Mouse (Mus musculus) forebrain, embryonic 11.5 days (tissue): ENCODE measurements at regions not wholly inside any gene's neighbourhood (a gene's known extent, or its start where the extent isn't known, plus 50 kb on each side); places are given as distances from the start of the nearest gene placed in this dataset.

Experiments used
- ATAC-seq: fragments of 200-750 bp; cut with Nextera tagmentation; replicated peaks from 2 replicates; pipeline ENCODE4 v1.8.0; 2017; ENCODE audit warnings: moderate TSS enrichment; ENCODE audit not compliant: low FRiP score
- DNase-seq: peaks from one replicate; pipeline ENCODE4 v3.0.0-alpha.2; 2017; ENCODE audit warnings: low spot score
- H3K27ac ChIP-seq: fragments of 300-500 bp; sonication (generic); 2 replicates; pipeline ENCODE4 v1.5.1; 2014; ENCODE audit warnings: low read depth, low read length
- H3K27me3 ChIP-seq: fragments of 300-500 bp; sonication (generic); 2 replicates; pipeline ENCODE4 v1.6.1; 2014; ENCODE audit warnings: mild to moderate bottlenecking, low read length, mixed read lengths; ENCODE audit not compliant: control insufficient read depth, insufficient read depth
- H3K36me3 ChIP-seq: fragments of 300-500 bp; sonication (generic); 2 replicates; pipeline ENCODE4 v1.6.1; 2014; ENCODE audit warnings: mild to moderate bottlenecking, low read length, moderate library complexity, mixed read lengths; ENCODE audit not compliant: control insufficient read depth, insufficient read depth
- H3K4me1 ChIP-seq: fragments of 300-500 bp; sonication (generic); replicated peaks from 2 replicates; pipeline ENCODE4 v1.6.1; 2014; ENCODE audit warnings: low read length, mixed read lengths; ENCODE audit not compliant: control insufficient read depth, insufficient read depth
- H3K4me2 ChIP-seq: fragments of 300-500 bp; sonication (generic); 2 replicates; pipeline ENCODE4 v1.6.1; 2014; ENCODE audit warnings: low read depth, mild to moderate bottlenecking, low read length, moderate library complexity, mixed read lengths; ENCODE audit not compliant: severe bottlenecking
- H3K4me3 ChIP-seq: fragments of 300-500 bp; sonication (generic); 2 replicates; pipeline ENCODE4 v1.5.1; 2014; ENCODE audit warnings: low read depth, low read length
- H3K9ac ChIP-seq: fragments of 300-500 bp; sonication (generic); 2 replicates; pipeline ENCODE4 v1.6.1; 2014; ENCODE audit warnings: low read length
- H3K9me3 ChIP-seq: fragments of 300-500 bp; sonication (generic); 2 replicates; pipeline ENCODE4 v1.6.1; 2016; ENCODE audit warnings: low read length, mixed read lengths; ENCODE audit not compliant: control insufficient read depth
- WGBS: fragments of 180-500 bp; shearing (Covaris S2); extraction: QIAGEN DNeasy Blood & Tissue Kit; methylation state at CpG from one replicate; pipeline ENCODE4 v1.1.7; 2014; 5-methylcytosine and 5-hydroxymethylcytosine counted together

- H3K27ac ChIP-seq: no peak overlapping the region
- H3K9ac ChIP-seq: no peak overlapping the region
- DNase-seq (no peak), ATAC-seq (no peak)
- H3K9me3 ChIP-seq: no peaks in the 10 kb centered on the region
- H3K4me2 ChIP-seq: no peak overlapping the region
- no peaks in the 10 kb centered on the region for H3K36me3 ChIP-seq
- no peak overlapping the region for H3K4me3 ChIP-seq
- WGBS: 74% methylated on average over 10 of the region's 10 CpGs
- no peaks in the 10 kb centered on the region for H3K4me1 ChIP-seq
- H3K27me3 ChIP-seq: no peaks in the 10 kb centered on the region
Observed at GRCm38 (mm10) chr5:119944371-119944770, 111.9 kb downstream of the Tbx5 start.

- no peaks in the 10 kb centered on the region for H3K9me3 ChIP-seq
- no peaks in the 10 kb centered on the region for H3K4me1 ChIP-seq
- no peak overlapping the region for H3K9ac ChIP-seq
- DNase-seq (no peak), ATAC-seq (no peak)
- no peaks in the 10 kb centered on the region for H3K36me3 ChIP-seq
- H3K4me2 ChIP-seq: no peak overlapping the region
- H3K4me3 ChIP-seq: no peak overlapping the region
- WGBS: 83% methylated on average over 4 of the region's 4 CpGs
- H3K27ac ChIP-seq: no peak overlapping the region
- no peaks in the 10 kb centered on the region for H3K27me3 ChIP-seq
Observed at GRCm38 (mm10) chr5:119948399-119948798, 115.9 kb downstream of the Tbx5 start.

GRCm38 (mm10) chr5:119952085-119952484 is 119.6 kb downstream of the Tbx5 start:
- Histone ChIP-seq H3K9me3 (no peaks in the 10 kb centered on the region), H3K9ac (no peak overlapping the region), H3K36me3 (no peaks in the 10 kb centered on the region), H3K4me2 (no peak overlapping the region), H3K4me1 (no peaks in the 10 kb centered on the region), H3K27me3 (no peaks in the 10 kb centered on the region), H3K4me3 (no peak overlapping the region), H3K27ac (no peak overlapping the region)
- DNase-seq: no peak
- 84% methylated on average over 2 of the region's 2 CpGs for WGBS
- ATAC-seq: no peak

- Histone ChIP-seq H3K4me3 (no peak overlapping the region), H3K9ac (no peak overlapping the region), H3K27ac (no peak overlapping the region), H3K9me3 (no peaks in the 10 kb centered on the region), H3K27me3 (no peaks in the 10 kb centered on the region), H3K4me1 (no peaks in the 10 kb centered on the region), H3K4me2 (no peak overlapping the region), H3K36me3 (no peaks in the 10 kb centered on the region)
- no peak for ATAC-seq
- no peak for DNase-seq
- WGBS: 89% methylated on average over 5 of the region's 5 CpGs
Observed at GRCm38 (mm10) chr5:119953189-119953588, 120.7 kb downstream of the Tbx5 start.

- WGBS: 64% methylated on average over 14 of the region's 14 CpGs
- H3K4me3 ChIP-seq: no peak overlapping the region
- H3K27ac ChIP-seq: no peak overlapping the region
Observed at GRCm38 (mm10) chr5:119953811-119954566, 121.5 kb downstream of the Tbx5 start.

GRCm38 (mm10) chr5:119958942-119959341 is 126.5 kb downstream of the Tbx5 start:
- ATAC-seq (no peak), DNase-seq (no peak)
- H3K27me3 ChIP-seq: no peaks in the 10 kb centered on the region
- H3K4me1 ChIP-seq: no peaks in the 10 kb centered on the region; the same call in 1 of the 2 replicates
- H3K9ac ChIP-seq: no peak overlapping the region
- H3K4me2 ChIP-seq: no peak overlapping the region
- H3K4me3 ChIP-seq: no peak overlapping the region
- no peaks in the 10 kb centered on the region for H3K36me3 ChIP-seq
- H3K9me3 ChIP-seq: no peaks in the 10 kb centered on the region
- 43% methylated on average over 14 of the region's 14 CpGs for WGBS
- H3K27ac ChIP-seq: no peak overlapping the region

More at GRCm38 (mm10) chr5:119953811-119954566, 121.5 kb downstream of the Tbx5 start:
- no peak for DNase-seq
- Histone ChIP-seq H3K27me3 (no peaks in the 10 kb centered on the region), H3K4me2 (no peak overlapping the region), H3K4me1 (no peaks in the 10 kb centered on the region; the same call in 1 of the 2 replicates), H3K9me3 (no peaks in the 10 kb centered on the region), H3K9ac (no peak overlapping the region), H3K36me3 (no peaks in the 10 kb centered on the region)
- no peak for ATAC-seq

GRCm38 (mm10) chr5:119964751-119965150 is 132.3 kb downstream of the Tbx5 start:
- Histone ChIP-seq H3K4me3 (no peak overlapping the region), H3K27ac (no peak overlapping the region), H3K27me3 (no peaks in the 10 kb centered on the region), H3K9ac (no peak overlapping the region), H3K36me3 (no peaks in the 10 kb centered on the region), H3K4me2 (no peak overlapping the region), H3K4me1 (no peaks in the 10 kb centered on the region), H3K9me3 (no peaks in the 10 kb centered on the region)
- 78% methylated on average over 3 of the region's 3 CpGs for WGBS
- DNase-seq (no peak), ATAC-seq (no peak)

- Histone ChIP-seq H3K4me2 (no peak overlapping the region), H3K36me3 (no peaks in the 10 kb centered on the region), H3K4me1 (no peaks in the 10 kb centered on the region), H3K27me3 (no peaks in the 10 kb centered on the region), H3K27ac (no peak overlapping the region), H3K4me3 (no peak overlapping the region), H3K9ac (no peak overlapping the region), H3K9me3 (no peaks in the 10 kb centered on the region)
- DNase-seq (no peak), ATAC-seq (no peak)
- WGBS: 87% methylated on average over 16 of the region's 16 CpGs
Observed at GRCm38 (mm10) chr5:119971286-119971685, 138.8 kb downstream of the Tbx5 start.

- H3K9ac ChIP-seq: no peak overlapping the region
- no peaks in the 10 kb centered on the region for H3K36me3 ChIP-seq
- no peaks in the 10 kb centered on the region for H3K27me3 ChIP-seq
- WGBS: 58% methylated on average over 24 of the region's 24 CpGs
- no peak overlapping the region for H3K4me3 ChIP-seq
- H3K9me3 ChIP-seq: no peaks in the 10 kb centered on the region
- ATAC-seq (no peak), DNase-seq (no peak)
- no peak overlapping the region for H3K27ac ChIP-seq
- H3K4me1 ChIP-seq: no peaks in the 10 kb centered on the region
- H3K4me2 ChIP-seq: no peak overlapping the region
Observed at GRCm38 (mm10) chr5:119972802-119973437, 140.5 kb downstream of the Tbx5 start.
